In the genomic region with DNA sequence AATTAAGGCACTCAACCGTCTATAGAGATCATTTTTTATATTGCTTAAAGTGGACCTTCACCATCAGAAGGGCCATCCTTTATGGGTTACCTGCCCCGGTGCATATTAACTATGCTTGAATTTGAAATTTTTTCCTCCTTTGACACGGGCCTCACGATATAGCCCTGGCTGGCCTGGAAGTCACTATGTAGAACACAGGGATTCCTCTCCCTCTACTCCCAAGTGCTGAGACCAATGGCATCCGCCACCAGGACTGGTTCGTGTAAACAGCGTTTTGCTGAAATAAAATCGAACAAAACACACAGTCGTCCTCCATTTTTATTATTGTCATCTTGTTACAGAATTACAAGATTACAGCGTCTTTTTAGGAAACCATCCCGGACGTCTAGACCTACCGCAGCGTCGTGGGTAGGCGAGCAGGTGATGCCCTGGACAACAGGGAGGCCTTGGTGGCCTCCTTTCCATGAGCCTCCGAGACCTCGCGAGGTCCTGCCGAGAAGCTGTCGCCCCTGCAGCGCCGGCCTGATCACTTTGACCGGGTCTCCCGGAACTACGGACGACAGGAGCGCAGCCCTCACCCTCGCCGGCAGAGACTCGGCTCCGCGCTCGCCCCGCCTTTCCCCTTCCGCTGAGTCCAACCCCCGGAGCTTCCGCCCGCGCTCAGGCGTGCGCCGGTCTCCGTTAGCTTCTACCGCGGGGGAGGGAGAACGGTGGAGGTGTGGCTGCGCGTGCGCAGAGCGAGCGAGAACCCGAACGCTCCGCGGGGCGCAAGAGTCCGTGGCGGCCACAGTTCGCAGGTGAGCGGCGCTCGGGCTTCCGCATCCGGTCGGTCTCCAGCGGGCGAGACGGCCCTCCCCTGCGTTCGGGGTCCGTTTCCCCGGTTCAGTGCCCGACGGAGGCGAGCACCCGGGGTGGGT, we compare ENCODE assay signal across 1 mouse cellular context.
TF ChIP-seq lines count a peak whose summit lies in the region.

No protein-coding gene starts in this region.

TF ChIP-seq in MEL, 35 proteins besides CTCF, POLR2A, EP300 and RAD21 (continued from another document):
- TF ChIP-seq BHLHE40 (IDR thresholded peaks at IDR 0.05; ENCODE audit: borderline replicate concordance, low read depth, low read length) (no peak), TAL1 (IDR thresholded peaks at IDR 0.05; ENCODE audit: low read length) (no peak), MAZ (IDR thresholded peaks at IDR 0.05; ENCODE audit: low read depth, low read length) (peak; percentile 85; the same call in 1 of the 2 replicates), ZMIZ1 (IDR thresholded peaks at IDR 0.05; ENCODE audit: low read depth, low read length) (peak; percentile 94), TCF12 (IDR thresholded peaks at IDR 0.05; ENCODE audit: low read depth, low read length) (peak; percentile 85), NELFE (IDR thresholded peaks at IDR 0.05; ENCODE audit: low read depth, low read length) (peak; percentile 98), MXI1 (IDR thresholded peaks at IDR 0.05; ENCODE audit: low read depth, low read length) (peak; percentile 84), SIN3A (IDR thresholded peaks at IDR 0.05; ENCODE audit: low read length) (peak; percentile 74), KAT2A (conservative IDR thresholded peaks at IDR 0.05; ENCODE audit: low read depth, low read length) (no peak; the same call in 1 of the 2 replicates), MEF2A (IDR thresholded peaks at IDR 0.05; ENCODE audit: extremely low read depth, insufficient replicate concordance, low read depth, low read length, poor library complexity, severe bottlenecking) (no peak), UBTF (IDR thresholded peaks at IDR 0.05; ENCODE audit: borderline replicate concordance, insufficient read depth, low read depth, low read length) (0 out of 2 replicates have a peak, but pooled peaks have one; percentile 27), MYC (IDR thresholded peaks at IDR 0.05; ENCODE audit: low read depth, low read length) (peak; percentile 53; the same call in 1 of the 2 replicates), POLR2AphosphoS2 (IDR thresholded peaks at IDR 0.05; ENCODE audit: low read length) (peak; percentile 95), MAX (IDR thresholded peaks at IDR 0.05; ENCODE audit: low read length) (peak; percentile 81), TBP (IDR thresholded peaks at IDR 0.05; ENCODE audit: low read depth, low read length) (peak; percentile 53), CHD2 (IDR thresholded peaks at IDR 0.05; ENCODE audit: low read length) (peak; percentile 26; the same call in 1 of the 2 replicates)
